Mouse (Mus musculus): Measurements from ENCODE around the gene Prss44. TPM values are rescaled to one million over a fixed set of nuclear protein-coding genes. Genes with fewer than 3 reads are reported as not detected.
"Not testable (repeated sequence)": the region's sequence is repeated elsewhere in the genome, so short reads cannot be mapped to it uniquely, and the experiment has no call there.

The Prss44 gene
- polyA plus RNA-seq, 1 experiment: not detected

- WGBS: 71% methylated on average over 4 of the region's 4 CpGs
- Histone ChIP-seq H3K4me1 (ENCODE audit: control insufficient read depth, insufficient read depth, low read length) (no peaks in the 10 kb centered on the region), H3K27ac (ENCODE audit: insufficient read depth, low read length) (no peak overlapping the region), H3K4me3 (replicated peaks; ENCODE audit: insufficient read depth, low read depth, low read length) (no peak overlapping the region), H3K27me3 (ENCODE audit: control insufficient read depth, insufficient read depth, low read length) (no peaks in the 10 kb centered on the region)
- no peak for TF ChIP-seq POLR2A (IDR thresholded peaks at IDR 0.05; ENCODE audit: borderline replicate concordance, insufficient read depth, low read length)
- no peak for DNase-seq
These were observed 10.5 kb upstream of the Prss44 start for GRCm38 (mm10) chr9:110803294-110803693.

DNA sequence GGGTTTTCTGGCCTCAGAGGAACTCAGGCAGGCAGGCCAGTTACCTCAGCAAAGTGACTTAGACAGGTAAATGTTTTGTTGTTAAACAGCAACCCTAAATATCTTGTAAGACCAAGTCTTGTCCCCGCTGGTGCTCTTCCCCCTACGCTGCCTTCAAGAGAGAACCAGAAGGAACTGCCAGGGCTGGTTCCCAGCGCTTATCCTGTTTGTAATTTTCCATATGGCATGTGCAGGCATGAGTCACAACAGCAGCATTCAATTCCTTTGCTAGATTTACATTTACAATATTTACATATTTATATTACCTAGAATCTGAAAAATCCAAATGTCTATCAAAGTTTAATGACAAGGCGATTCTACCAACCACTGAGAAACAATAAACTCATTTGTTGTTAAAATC, 3.7 kb upstream of the Prss44 start:
- Histone ChIP-seq H3K27me3 (ENCODE audit: control insufficient read depth, insufficient read depth, low read length) (no peaks in the 10 kb centered on the region), H3K4me1 (ENCODE audit: control insufficient read depth, insufficient read depth, low read length) (no peaks in the 10 kb centered on the region; the same call in 1 of the 2 replicates), H3K4me3 (replicated peaks; ENCODE audit: insufficient read depth, low read depth, low read length) (no peak overlapping the region), H3K27ac (ENCODE audit: insufficient read depth, low read length) (no peak overlapping the region)
- WGBS: 92% methylated on average over 4 of the region's 4 CpGs
- DNase-seq: no peak
- TF ChIP-seq CTCF (IDR thresholded peaks at IDR 0.05; ENCODE audit: borderline replicate concordance, insufficient read depth, low read depth, low read length): no peak
- TF ChIP-seq POLR2A (IDR thresholded peaks at IDR 0.05; ENCODE audit: borderline replicate concordance, insufficient read depth, low read length): no peak

- not testable (repeated sequence) for DNase-seq; H3K4me1 ChIP-seq (ENCODE audit: control insufficient read depth, insufficient read depth, low read length); H3K27me3 ChIP-seq (ENCODE audit: control insufficient read depth, insufficient read depth, low read length); H3K4me3 ChIP-seq (replicated peaks; ENCODE audit: insufficient read depth, low read depth, low read length); H3K27ac ChIP-seq (ENCODE audit: insufficient read depth, low read length)
These were observed 6.8 kb downstream of the Prss44 start for GRCm38 (mm10) chr9:110820546-110820945.

GRCm38 (mm10) chr9:110821436-110821835, 7.6 kb downstream of the Prss44 start:
- no peaks in the 10 kb centered on the region for H3K4me1 ChIP-seq (ENCODE audit: control insufficient read depth, insufficient read depth, low read length)
- TF ChIP-seq CTCF (IDR thresholded peaks at IDR 0.05; ENCODE audit: borderline replicate concordance, insufficient read depth, low read depth, low read length): no peak
- no peak for TF ChIP-seq POLR2A (IDR thresholded peaks at IDR 0.05; ENCODE audit: borderline replicate concordance, insufficient read depth, low read length)
- H3K27me3 ChIP-seq (ENCODE audit: control insufficient read depth, insufficient read depth, low read length): no peaks in the 10 kb centered on the region
- DNase-seq: no peak
- no peak overlapping the region for H3K27ac ChIP-seq (ENCODE audit: insufficient read depth, low read length)
- no peak overlapping the region for H3K4me3 ChIP-seq (replicated peaks; ENCODE audit: insufficient read depth, low read depth, low read length)
- 83% methylated on average over 7 of the region's 7 CpGs for WGBS

- H3K27ac ChIP-seq (ENCODE audit: insufficient read depth, low read length): no peak overlapping the region
- no peak overlapping the region for H3K4me3 ChIP-seq (replicated peaks; ENCODE audit: insufficient read depth, low read depth, low read length)
- TF ChIP-seq POLR2A (IDR thresholded peaks at IDR 0.05; ENCODE audit: borderline replicate concordance, insufficient read depth, low read length) (no peak), CTCF (IDR thresholded peaks at IDR 0.05; ENCODE audit: borderline replicate concordance, insufficient read depth, low read depth, low read length) (no peak)
- no peak for DNase-seq
- WGBS: 19% methylated on average over 4 of the region's 4 CpGs
- no peaks in the 10 kb centered on the region for H3K4me1 ChIP-seq (ENCODE audit: control insufficient read depth, insufficient read depth, low read length)
- no peaks in the 10 kb centered on the region for H3K27me3 ChIP-seq (ENCODE audit: control insufficient read depth, insufficient read depth, low read length)
These were observed 11.6 kb downstream of the Prss44 start for GRCm38 (mm10) chr9:110825426-110825825.

DNA sequence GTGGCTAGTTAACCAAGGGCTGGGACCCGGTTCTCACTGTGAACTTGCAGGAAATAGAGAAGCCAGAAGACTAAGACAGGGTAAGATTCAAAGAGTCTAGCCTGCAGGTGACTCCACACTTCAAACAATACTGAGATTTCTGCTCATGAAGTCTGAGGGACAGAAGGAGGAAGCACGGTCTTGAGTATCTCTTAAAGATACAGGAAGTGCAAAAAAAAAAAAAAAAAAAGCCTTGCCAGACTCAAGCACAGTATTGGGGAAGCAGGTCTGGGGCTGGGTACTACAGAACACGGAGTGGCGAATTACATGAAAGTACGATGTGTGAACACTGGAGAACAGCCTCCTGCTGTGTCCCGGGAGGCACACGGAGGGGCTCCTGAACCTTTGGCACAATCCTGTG, 12.0 kb downstream of the Prss44 start:
- no peak for DNase-seq
- H3K27ac ChIP-seq (ENCODE audit: insufficient read depth, low read length): no peak overlapping the region
- H3K27me3 ChIP-seq (ENCODE audit: control insufficient read depth, insufficient read depth, low read length): no peaks in the 10 kb centered on the region
- no peaks in the 10 kb centered on the region for H3K4me1 ChIP-seq (ENCODE audit: control insufficient read depth, insufficient read depth, low read length)
- 20% methylated on average over 7 of the region's 7 CpGs for whole genome bisulfite sequencing
- no peak for TF ChIP-seq CTCF (IDR thresholded peaks at IDR 0.05; ENCODE audit: borderline replicate concordance, insufficient read depth, low read depth, low read length)
- no peak for TF ChIP-seq POLR2A (IDR thresholded peaks at IDR 0.05; ENCODE audit: borderline replicate concordance, insufficient read depth, low read length)
- H3K4me3 ChIP-seq (replicated peaks; ENCODE audit: insufficient read depth, low read depth, low read length): no peak overlapping the region

- WGBS: 86% methylated on average over 3 of the region's 3 CpGs
These were observed 12.6 kb downstream of the Prss44 start, which contains the start of gene Prss43 for GRCm38 (mm10) chr9:110826390-110826789. Gene Prss43 (plus strand): TSS chr9:110826690.

DNA sequence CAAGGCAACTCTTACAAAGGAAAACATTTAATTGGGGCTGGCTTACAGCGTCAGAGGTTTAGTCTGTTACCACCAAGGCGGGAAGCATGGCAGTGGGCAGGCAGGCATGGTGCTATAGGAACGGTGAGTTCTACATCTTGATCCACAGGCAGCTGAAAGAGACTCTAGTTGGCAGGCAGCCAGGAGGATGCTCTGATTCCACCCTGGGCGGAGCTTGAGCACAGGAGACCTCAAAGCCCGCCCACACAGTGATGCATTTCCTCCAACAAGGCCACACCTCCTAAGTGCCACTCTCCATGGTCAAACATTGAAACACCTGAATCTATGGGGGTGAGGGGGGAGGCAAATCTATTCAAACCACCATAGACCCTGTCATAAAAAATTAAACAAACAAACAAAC, 19.2 kb downstream of the Prss44 start:
- DNase-seq: no peak
- 77% methylated on average over 5 of the region's 5 CpGs for WGBS
- no peak overlapping the region for H3K4me3 ChIP-seq (replicated peaks; ENCODE audit: insufficient read depth, low read depth, low read length)

More at GRCm38 (mm10) chr9:110826390-110826789, 12.6 kb downstream of the Prss44 start, which contains the start of gene Prss43:
- Histone ChIP-seq H3K27ac (ENCODE audit: insufficient read depth, low read length) (no peak within 1 kb of the TSS), H3K4me1 (ENCODE audit: control insufficient read depth, insufficient read depth, low read length) (no peaks in the 10 kb centered on the region), H3K27me3 (ENCODE audit: control insufficient read depth, insufficient read depth, low read length) (no peaks in the 10 kb centered on the region), H3K4me3 (replicated peaks; ENCODE audit: insufficient read depth, low read depth, low read length) (no peak within 1 kb of the TSS)
- DNase-seq: no peak
- TF ChIP-seq POLR2A (IDR thresholded peaks at IDR 0.05; ENCODE audit: borderline replicate concordance, insufficient read depth, low read length) (no peak), CTCF (IDR thresholded peaks at IDR 0.05; ENCODE audit: borderline replicate concordance, insufficient read depth, low read depth, low read length) (no peak)

More for the DNA sequence above, 19.2 kb downstream of the Prss44 start:
- Histone ChIP-seq H3K27me3 (ENCODE audit: control insufficient read depth, insufficient read depth, low read length) (no peaks in the 10 kb centered on the region), H3K27ac (ENCODE audit: insufficient read depth, low read length) (no peak overlapping the region), H3K4me1 (ENCODE audit: control insufficient read depth, insufficient read depth, low read length) (no peaks in the 10 kb centered on the region)
- TF ChIP-seq POLR2A (IDR thresholded peaks at IDR 0.05; ENCODE audit: borderline replicate concordance, insufficient read depth, low read length) (no peak), CTCF (IDR thresholded peaks at IDR 0.05; ENCODE audit: borderline replicate concordance, insufficient read depth, low read depth, low read length) (no peak)

Data from cerebellum, adult 2 months (tissue).